Mouse (Mus musculus) liver, postnatal 0 days (tissue): Measurements from ENCODE around the gene Eps8l3.

ENCODE experiments used
- CTCF ChIP-seq: sonication (generic); IDR thresholded peaks from 2 replicates; pipeline ENCODE4 v1.5.1; 2016; ENCODE audit warnings: antibody characterized with exemption, low read depth
- EP300 ChIP-seq: IDR thresholded peaks from 2 replicates; pipeline ENCODE4 v1.6.1; 2016; ENCODE audit warnings: antibody characterized with exemption, low read depth, mild to moderate bottlenecking

DNA sequence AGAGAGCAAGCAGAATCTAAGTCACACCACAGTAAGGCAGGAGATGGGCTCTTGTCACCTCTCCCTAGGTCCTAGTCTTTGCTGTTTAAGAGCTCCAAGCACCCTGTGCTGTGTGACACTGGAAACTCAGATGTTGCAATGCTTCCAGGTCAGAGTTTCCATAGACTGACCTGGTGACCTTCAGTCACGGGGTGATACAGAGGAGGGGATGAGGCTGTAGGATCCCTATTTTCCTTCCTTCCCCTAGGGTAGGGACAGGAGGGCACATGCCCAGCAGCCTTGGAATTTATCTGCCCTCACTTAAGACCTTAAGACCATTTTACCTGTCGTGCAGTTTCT lies 27.4 kb upstream of the Eps8l3 start:
- TF ChIP-seq CTCF = no peak
- TF ChIP-seq EP300 = no peak
